In the genomic region with DNA sequence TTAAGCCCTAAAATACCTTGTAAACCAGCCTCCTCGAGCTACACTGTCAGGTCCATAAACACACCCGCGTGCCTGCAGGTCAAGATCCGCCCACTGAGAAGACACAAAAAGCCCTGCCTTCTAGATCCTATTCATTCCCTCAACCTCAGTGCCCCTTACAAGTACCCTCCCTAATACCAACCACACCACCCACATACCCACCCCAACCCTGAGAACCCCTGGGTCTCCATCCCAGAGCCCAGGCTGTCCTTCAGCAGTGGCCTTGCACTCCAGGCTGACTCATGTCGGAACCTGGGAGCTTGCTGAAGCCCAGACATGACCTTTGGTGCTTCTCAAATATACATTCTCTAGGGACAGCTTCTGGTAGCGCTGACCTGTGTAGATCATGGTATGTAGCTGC, we compare ENCODE assay signal across 17 mouse cellular contexts. TPM values are rescaled to one million over a fixed set of nuclear protein-coding genes. Genes with fewer than 3 reads are reported as not detected.
"Had no signal": no experiment of that assay in that cellular context is flagged by ENCODE, and none has a peak within 500 bp of the region (broad histone marks: within the 10 kb centered on the region; RNA-seq: fewer than 3 reads in every experiment).

No protein-coding gene starts in this region.

- H3K27ac ChIP-seq: kidney, postnatal 0 days; limb, embryonic 15.5 days; midbrain, embryonic 15.5 days; stomach, embryonic 15.5 days had no signal

- ATAC-seq: midbrain, embryonic 15.5 days had no signal

- H3K36me3 ChIP-seq: midbrain, embryonic 15.5 days; stomach, embryonic 15.5 days had no signal

- H3K4me3 ChIP-seq: limb, embryonic 15.5 days; midbrain, embryonic 15.5 days; stomach, embryonic 15.5 days had no signal

- H3K9me3 ChIP-seq: limb, embryonic 15.5 days; midbrain, embryonic 15.5 days; stomach, embryonic 15.5 days had no signal

- DNase-seq: kidney, adult 9 months; kidney, postnatal 36 days; layer of hippocampus, adult 9-11 months; layer of hippocampus, postnatal 36 days; lung, adult 18-20 months; right cerebral cortex, postnatal 14 days; thymus, adult 2 months; thymus, postnatal 25 days had no signal

- H3K27me3 ChIP-seq: limb, embryonic 15.5 days; midbrain, embryonic 15.5 days; stomach, embryonic 15.5 days had no signal

- H3K9ac ChIP-seq: limb, embryonic 15.5 days; midbrain, embryonic 15.5 days; stomach, embryonic 15.5 days had no signal

RNA-seq across cellular contexts. Expression of gene Grin2c, which starts 7.7 kb away (rescaled TPM):
- total RNA-seq: monocyte, adult 5-6 weeks had no signal
- polyA plus RNA-seq: kidney, postnatal 0 days had no signal

RNA-seq across cellular contexts. Expression of gene Otop2, which starts 32.2 kb away (rescaled TPM):
- total RNA-seq: monocyte, adult 5-6 weeks had no signal
- polyA plus RNA-seq: kidney, postnatal 0 days; limb, embryonic 11.5 days; lung, embryonic 16.5 days; midbrain, embryonic 15.5 days; spleen, adult 2 months; urinary bladder, adult 2 months had no signal

RNA-seq across cellular contexts. Expression of gene Ush1g, which starts 47.1 kb away (rescaled TPM):
- total RNA-seq: monocyte, adult 5-6 weeks had no signal
- polyA plus RNA-seq: kidney, postnatal 0 days; limb, embryonic 11.5 days; lung, embryonic 16.5 days; urinary bladder, adult 2 months had no signal
